Mouse (Mus musculus): ENCODE results near the gene Btbd35f14. TPM values are rescaled to one million over a fixed set of nuclear protein-coding genes. Genes with fewer than 3 reads are reported as not detected.

The Btbd35f14 gene
- polyA plus RNA-seq (2012; rRNA removed), result not detected in 2 replicates

GRCm38 (mm10) chrX:33702249-33702648, at the start of gene Btbd35f14:
Btbd35f14 (minus strand) TSS chrX:33702349.

GRCm38 (mm10) chrX:33656872-33657271, 45.3 kb downstream of the Btbd35f14 start, which contains the start of gene Btbd35f13:
Btbd35f13 (plus strand) TSS chrX:33657172.

Other genes starting within 250 kb of the Btbd35f14 start
- not detected in 2 replicates for gene Btbd35f15, start 125.0 kb downstream of the Btbd35f14 start, polyA plus RNA-seq (2012; rRNA removed)
- gene Btbd35f13, start 45.2 kb downstream of the Btbd35f14 start, polyA plus RNA-seq (2012; rRNA removed), result not detected in 2 replicates

All from central nervous system, embryonic 14 days (tissue).